Mouse (Mus musculus): Measurements from ENCODE around the gene Phf11a. TPM values are rescaled to one million over a fixed set of nuclear protein-coding genes. Genes with fewer than 3 reads are reported as not detected.
"Not testable (repeated sequence)": the region's sequence is repeated elsewhere in the genome, so short reads cannot be mapped to it uniquely, and the experiment has no call there.

Phf11a gene
- polyA plus RNA-seq (2015; fragmentation: Nextera tagmentation; extraction: Ambion mirVana), result not detected in 2 replicates

DNA sequence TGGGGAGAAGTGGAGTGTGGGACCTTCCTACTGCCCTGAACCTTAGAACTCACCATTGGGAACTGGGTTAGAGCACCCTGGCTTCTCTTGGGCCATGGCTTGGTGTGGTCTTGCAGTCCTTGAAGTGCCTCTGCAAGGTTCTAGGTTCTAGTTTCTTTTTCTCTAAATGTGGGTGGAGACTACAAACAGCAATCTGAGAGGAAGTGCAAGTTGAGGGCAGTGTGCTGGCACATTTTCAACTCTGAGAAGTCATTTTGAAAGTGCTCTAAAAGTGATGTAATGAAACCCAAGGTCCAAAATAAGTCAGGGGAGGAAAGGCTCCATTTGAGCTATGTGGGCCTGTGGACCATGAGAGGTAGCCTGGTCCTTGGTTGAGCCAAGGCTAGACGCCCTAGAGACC, at the start of gene Phf11a:
Gene Phf11a, minus strand, starts transcription at position 132 of the 400 bp plus-strand sequence.
- not testable (repeated sequence) for H3K4me2 ChIP-seq (replicated peaks; ENCODE audit: low read depth); H3K4me1 ChIP-seq (replicated peaks; ENCODE audit: control insufficient read depth, insufficient read depth); H3K27ac ChIP-seq (replicated peaks); ATAC-seq (ENCODE audit: low FRiP score, low TSS enrichment); H3K4me3 ChIP-seq (ENCODE audit: low read depth, low read length); H3K9me3 ChIP-seq (ENCODE audit: control insufficient read depth, low read length); DNase-seq (ENCODE audit: low spot score); H3K9ac ChIP-seq (ENCODE audit: low read length); H3K27me3 ChIP-seq (ENCODE audit: control insufficient read depth, insufficient read depth, low read length); H3K36me3 ChIP-seq (ENCODE audit: control insufficient read depth, insufficient read depth, low read length)
- 86% methylated on average over 1 of the region's 1 CpGs for WGBS

DNA sequence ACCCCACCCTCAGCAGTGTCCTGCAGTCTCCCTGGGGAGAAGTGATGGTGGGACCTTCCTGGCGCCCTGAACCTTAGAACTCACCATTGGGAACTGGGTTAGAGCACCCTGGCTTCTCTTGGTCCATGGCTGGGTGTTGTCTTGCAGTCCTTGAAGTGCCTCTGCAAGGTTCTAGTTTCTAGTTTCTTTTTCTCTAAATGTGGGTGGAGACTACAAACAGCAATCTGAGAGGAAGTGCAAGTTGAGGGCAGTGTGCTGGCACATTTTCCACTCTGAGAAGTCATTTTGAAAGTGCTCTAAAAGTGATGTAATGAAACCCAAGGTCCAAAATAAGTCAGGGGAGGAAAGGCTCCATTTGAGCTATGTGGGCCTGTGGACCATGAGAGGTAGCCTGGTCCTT, 43.9 kb upstream of the Phf11a start, which contains the start of gene Phf11b:
Gene Phf11b, minus strand, starts transcription at position 163 of the 400 bp plus-strand sequence.
- not testable (repeated sequence) for H3K9ac ChIP-seq (ENCODE audit: low read length); H3K36me3 ChIP-seq (ENCODE audit: control insufficient read depth, insufficient read depth, low read length); H3K4me3 ChIP-seq (ENCODE audit: low read depth, low read length); H3K4me2 ChIP-seq (replicated peaks; ENCODE audit: low read depth); DNase-seq (ENCODE audit: low spot score); H3K27me3 ChIP-seq (ENCODE audit: control insufficient read depth, insufficient read depth, low read length); H3K9me3 ChIP-seq (ENCODE audit: control insufficient read depth, low read length); H3K4me1 ChIP-seq (replicated peaks; ENCODE audit: control insufficient read depth, insufficient read depth); ATAC-seq (ENCODE audit: low FRiP score, low TSS enrichment); H3K27ac ChIP-seq (replicated peaks)
- WGBS, result 68% methylated on average over 1 of the region's 1 CpGs

DNA sequence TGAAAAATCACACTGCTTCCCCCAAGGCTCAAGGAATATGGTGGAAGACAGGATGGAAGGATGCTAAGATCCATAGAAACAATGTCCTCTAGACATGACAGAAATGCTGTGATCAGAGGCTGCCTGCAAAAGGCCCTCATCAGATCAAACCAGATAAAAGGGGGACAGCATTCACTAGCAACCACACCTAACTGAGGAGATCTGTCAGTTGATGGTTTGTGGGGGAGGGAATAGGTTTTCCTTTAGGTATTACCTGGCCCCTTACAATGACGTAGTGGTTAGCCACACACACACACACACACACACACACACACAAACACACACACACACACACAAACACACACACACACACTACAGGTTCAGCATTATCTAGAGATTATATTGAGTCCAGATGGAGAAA, 42.2 kb upstream of the Phf11a start:
- no peak overlapping the region for H3K4me2 ChIP-seq (replicated peaks; ENCODE audit: low read depth)
- H3K9ac ChIP-seq (ENCODE audit: low read length), result no peak overlapping the region
- 67% methylated on average over 1 of the region's 1 CpGs for WGBS
- no peaks in the 10 kb centered on the region for H3K4me1 ChIP-seq (replicated peaks; ENCODE audit: control insufficient read depth, insufficient read depth)
- no peak overlapping the region for H3K27ac ChIP-seq (replicated peaks)
- ATAC-seq (ENCODE audit: low FRiP score, low TSS enrichment) (no peak), DNase-seq (ENCODE audit: low spot score) (no peak)
- no peak for TF ChIP-seq EP300 (optimal IDR thresholded peaks at IDR 0.05)
- H3K36me3 ChIP-seq (ENCODE audit: control insufficient read depth, insufficient read depth, low read length), result no peaks in the 10 kb centered on the region
- H3K9me3 ChIP-seq (ENCODE audit: control insufficient read depth, low read length), result no peaks in the 10 kb centered on the region
- H3K27me3 ChIP-seq (ENCODE audit: control insufficient read depth, insufficient read depth, low read length), result no peaks in the 10 kb centered on the region
- H3K4me3 ChIP-seq (ENCODE audit: low read depth, low read length), result no peak overlapping the region

DNA sequence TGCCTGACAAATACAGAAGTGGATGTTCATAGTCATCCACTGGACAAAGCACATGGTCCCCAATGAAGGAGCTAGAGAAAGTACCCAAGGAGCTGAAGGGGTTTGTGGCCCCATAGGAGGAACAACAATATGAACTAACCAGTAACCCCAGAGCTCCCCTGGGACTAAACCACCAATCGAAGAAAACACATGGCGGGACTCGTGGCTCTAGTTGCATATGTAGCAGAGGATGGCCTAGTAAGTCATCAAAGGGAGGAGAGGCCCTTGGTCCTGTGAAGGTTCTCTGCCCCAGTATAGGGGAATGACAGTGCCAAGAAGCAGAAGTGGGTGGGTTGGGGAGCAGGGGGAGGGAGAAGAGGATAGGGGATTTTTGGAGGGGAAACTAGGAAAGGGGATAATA, 38.7 kb upstream of the Phf11a start:
- 91% methylated on average over 3 of the region's 3 CpGs for WGBS
- not testable (repeated sequence) for DNase-seq (ENCODE audit: low spot score); ATAC-seq (ENCODE audit: low FRiP score, low TSS enrichment); H3K27me3 ChIP-seq (ENCODE audit: control insufficient read depth, insufficient read depth, low read length); H3K27ac ChIP-seq (replicated peaks); H3K9ac ChIP-seq (ENCODE audit: low read length); H3K9me3 ChIP-seq (ENCODE audit: control insufficient read depth, low read length); H3K36me3 ChIP-seq (ENCODE audit: control insufficient read depth, insufficient read depth, low read length); H3K4me2 ChIP-seq (replicated peaks; ENCODE audit: low read depth); H3K4me3 ChIP-seq (ENCODE audit: low read depth, low read length); H3K4me1 ChIP-seq (replicated peaks; ENCODE audit: control insufficient read depth, insufficient read depth)

DNA sequence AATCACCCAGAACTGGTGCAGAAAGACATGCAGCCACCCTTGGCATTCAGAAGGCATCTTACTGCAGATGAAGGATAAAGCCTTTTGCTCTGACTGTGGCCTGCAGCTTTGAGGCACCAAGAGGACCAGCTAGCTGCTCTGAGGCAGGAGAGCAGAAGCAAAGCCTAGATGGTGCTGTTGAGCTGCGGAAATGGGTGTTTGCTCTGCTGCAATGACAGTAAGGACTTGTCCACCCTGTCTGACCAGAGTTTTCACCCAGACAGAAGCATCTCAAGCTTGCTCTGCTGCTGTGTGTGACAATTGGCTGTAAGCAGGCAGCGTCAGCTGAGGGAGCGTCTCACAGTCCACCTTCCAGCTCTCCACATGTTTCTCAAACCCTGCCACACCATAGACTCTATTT, 33.2 kb upstream of the Phf11a start:
- H3K9me3 ChIP-seq (ENCODE audit: control insufficient read depth, low read length); H3K4me1 ChIP-seq (replicated peaks; ENCODE audit: control insufficient read depth, insufficient read depth); H3K27ac ChIP-seq (replicated peaks); H3K9ac ChIP-seq (ENCODE audit: low read length); H3K27me3 ChIP-seq (ENCODE audit: control insufficient read depth, insufficient read depth, low read length); H3K4me2 ChIP-seq (replicated peaks; ENCODE audit: low read depth); H3K4me3 ChIP-seq (ENCODE audit: low read depth, low read length); ATAC-seq (ENCODE audit: low FRiP score, low TSS enrichment); H3K36me3 ChIP-seq (ENCODE audit: control insufficient read depth, insufficient read depth, low read length): not testable (repeated sequence)
- peak; percentile 21 for DNase-seq (ENCODE audit: low spot score)
- WGBS, result 34% methylated on average over 3 of the region's 3 CpGs
- peak; percentile 68 for TF ChIP-seq CTCF (IDR thresholded peaks at IDR 0.05; ENCODE audit: low read depth)

DNA sequence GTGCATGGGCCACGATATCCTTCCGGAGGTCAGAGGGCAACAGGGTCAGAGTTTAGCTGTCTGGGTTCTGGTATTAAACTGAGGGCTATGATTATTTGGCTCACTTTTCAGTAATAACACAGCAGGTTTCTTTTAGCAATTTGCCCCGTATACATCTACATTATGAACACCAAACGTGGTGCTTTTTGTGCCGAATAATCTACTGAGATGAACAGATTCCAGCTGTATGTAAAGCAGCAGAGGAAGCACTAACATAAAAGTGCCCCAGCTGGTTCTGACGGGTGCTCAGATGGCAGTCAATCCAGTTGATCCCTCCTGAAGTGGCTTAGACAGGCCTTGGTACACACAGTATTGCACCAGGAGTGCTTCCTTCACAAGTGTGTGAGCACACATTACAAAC, 22.6 kb upstream of the Phf11a start:
- not testable (repeated sequence) for H3K4me1 ChIP-seq (replicated peaks; ENCODE audit: control insufficient read depth, insufficient read depth); H3K9me3 ChIP-seq (ENCODE audit: control insufficient read depth, low read length); H3K27me3 ChIP-seq (ENCODE audit: control insufficient read depth, insufficient read depth, low read length); ATAC-seq (ENCODE audit: low FRiP score, low TSS enrichment); H3K4me2 ChIP-seq (replicated peaks; ENCODE audit: low read depth); H3K4me3 ChIP-seq (ENCODE audit: low read depth, low read length); DNase-seq (ENCODE audit: low spot score); H3K36me3 ChIP-seq (ENCODE audit: control insufficient read depth, insufficient read depth, low read length); H3K27ac ChIP-seq (replicated peaks); H3K9ac ChIP-seq (ENCODE audit: low read length)
- WGBS, result 77% methylated on average over 6 of the region's 6 CpGs

DNA sequence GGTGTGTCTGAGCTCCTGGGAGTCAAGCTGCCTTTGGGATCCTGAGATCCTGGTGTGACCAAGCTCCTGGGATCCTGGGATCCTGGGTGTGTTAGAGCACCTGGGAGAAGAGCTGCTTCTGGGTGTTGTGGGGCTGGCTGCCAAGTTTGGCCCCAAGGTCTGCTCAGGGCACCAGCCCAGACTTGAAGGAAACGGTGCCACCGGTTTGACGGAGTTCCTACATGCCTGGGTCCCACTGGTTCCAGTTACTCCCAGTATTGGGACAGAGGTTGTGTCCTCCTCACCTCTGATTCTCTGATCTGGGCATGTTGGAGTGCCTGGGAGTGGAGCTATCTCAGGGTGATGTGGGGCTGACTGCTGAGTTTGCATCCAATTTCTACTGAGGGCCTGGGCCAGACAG, 21.7 kb upstream of the Phf11a start:
- 65% methylated on average over 3 of the region's 3 CpGs for WGBS
- H3K27me3 ChIP-seq (ENCODE audit: control insufficient read depth, insufficient read depth, low read length); H3K9me3 ChIP-seq (ENCODE audit: control insufficient read depth, low read length); ATAC-seq (ENCODE audit: low FRiP score, low TSS enrichment); H3K4me3 ChIP-seq (ENCODE audit: low read depth, low read length); DNase-seq (ENCODE audit: low spot score); H3K4me2 ChIP-seq (replicated peaks; ENCODE audit: low read depth); H3K27ac ChIP-seq (replicated peaks); H3K4me1 ChIP-seq (replicated peaks; ENCODE audit: control insufficient read depth, insufficient read depth); H3K36me3 ChIP-seq (ENCODE audit: control insufficient read depth, insufficient read depth, low read length); H3K9ac ChIP-seq (ENCODE audit: low read length): not testable (repeated sequence)

DNA sequence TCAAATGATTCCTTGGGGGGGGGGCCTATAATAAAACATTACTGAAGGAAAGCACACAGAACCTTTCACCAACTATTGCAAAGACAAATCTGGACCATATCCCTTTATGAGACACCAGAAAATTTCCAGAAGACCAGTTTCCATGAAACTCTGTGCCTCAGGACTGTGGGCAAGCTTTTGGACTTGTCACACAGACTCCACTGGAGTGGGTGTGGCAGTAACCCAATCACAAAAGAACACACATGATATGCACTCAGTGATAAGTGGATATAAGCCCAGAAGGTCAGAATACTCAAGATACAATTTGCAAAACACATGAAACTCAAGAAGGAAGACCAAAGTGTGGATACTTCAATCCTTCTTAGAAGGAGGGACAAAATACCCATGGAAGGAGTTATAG, 5.6 kb downstream of the Phf11a start:
- not testable (repeated sequence) for DNase-seq (ENCODE audit: low spot score); H3K9ac ChIP-seq (ENCODE audit: low read length); ATAC-seq (ENCODE audit: low FRiP score, low TSS enrichment); H3K36me3 ChIP-seq (ENCODE audit: control insufficient read depth, insufficient read depth, low read length); H3K27ac ChIP-seq (replicated peaks); H3K9me3 ChIP-seq (ENCODE audit: control insufficient read depth, low read length); H3K4me1 ChIP-seq (replicated peaks; ENCODE audit: control insufficient read depth, insufficient read depth); H3K4me2 ChIP-seq (replicated peaks; ENCODE audit: low read depth); H3K27me3 ChIP-seq (ENCODE audit: control insufficient read depth, insufficient read depth, low read length); H3K4me3 ChIP-seq (ENCODE audit: low read depth, low read length)

DNA sequence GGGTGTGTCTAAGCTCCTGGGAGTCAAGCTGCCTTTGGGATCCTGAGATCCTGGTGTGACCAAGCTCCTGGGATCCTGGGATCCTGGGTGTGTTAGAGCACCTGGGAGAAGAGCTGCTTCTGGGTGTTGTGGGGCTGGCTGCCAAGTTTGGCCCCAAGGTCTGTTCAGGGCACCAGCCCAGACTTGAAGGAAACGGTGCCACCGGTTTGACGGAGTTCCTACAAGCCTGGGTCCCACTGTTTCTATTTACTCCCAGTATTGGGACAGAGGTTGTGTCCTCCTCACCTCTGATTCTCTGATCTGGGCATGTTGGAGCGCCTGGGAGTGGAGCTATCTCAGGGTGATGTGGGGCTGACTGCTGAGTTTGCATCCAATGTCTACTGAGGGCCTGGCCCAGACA, 22.4 kb downstream of the Phf11a start:
- H3K9me3 ChIP-seq (ENCODE audit: control insufficient read depth, low read length); ATAC-seq (ENCODE audit: low FRiP score, low TSS enrichment); H3K9ac ChIP-seq (ENCODE audit: low read length); H3K36me3 ChIP-seq (ENCODE audit: control insufficient read depth, insufficient read depth, low read length); DNase-seq (ENCODE audit: low spot score); H3K27ac ChIP-seq (replicated peaks); H3K4me2 ChIP-seq (replicated peaks; ENCODE audit: low read depth); H3K4me3 ChIP-seq (ENCODE audit: low read depth, low read length); H3K27me3 ChIP-seq (ENCODE audit: control insufficient read depth, insufficient read depth, low read length); H3K4me1 ChIP-seq (replicated peaks; ENCODE audit: control insufficient read depth, insufficient read depth): not testable (repeated sequence)
- 71% methylated on average over 4 of the region's 4 CpGs for WGBS
